Mouse (Mus musculus): ENCODE results near the gene 4933405L10Rik.

The 4933405L10Rik gene

GRCm38 (mm10) chr8:105757796-105758276 lies 50.4 kb downstream of the 4933405L10Rik start:
- no peak for DNase-seq (ENCODE audit: low spot score)

- peak; percentile 96 for DNase-seq (ENCODE audit: low spot score)
Measured at GRCm38 (mm10) chr8:105758277-105759108, 51.0 kb downstream of the 4933405L10Rik start, which contains the start of gene Gfod2. TSS of gene Gfod2 (minus strand) at chr8:105758664.
